Mouse (Mus musculus): ENCODE results near the gene Degs2.

DNA sequence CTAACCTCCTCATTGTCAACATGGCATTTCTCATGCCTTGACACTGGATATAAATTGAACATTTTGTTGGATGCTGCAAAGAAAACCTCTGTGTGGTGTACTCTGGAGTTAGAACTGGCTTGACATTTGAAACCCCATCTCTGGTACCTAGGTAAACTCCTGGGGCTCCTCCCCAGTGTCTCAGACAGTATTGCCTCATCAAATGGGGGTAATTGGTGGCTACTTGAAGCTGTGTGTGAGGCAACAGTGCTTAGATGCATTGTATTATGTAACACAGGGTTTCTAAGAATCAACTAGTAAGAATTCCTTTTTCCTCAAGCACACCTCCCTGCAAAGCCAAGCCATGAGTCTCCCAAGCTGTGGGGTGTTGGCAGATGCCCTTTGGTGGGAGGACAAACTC, 54.3 kb downstream of the Degs2 start:
- TF ChIP-seq EP300 (IDR thresholded peaks at IDR 0.05; ENCODE audit: insufficient read depth, low read depth, low read length) (no peak), CTCF (IDR thresholded peaks at IDR 0.05) (no peak), POLR2A (IDR thresholded peaks at IDR 0.05; ENCODE audit: insufficient read depth, low read depth, low read length) (no peak)
